Comparison of ENCODE assay signal across 19 mouse cellular contexts in genomic region chr17:32229256-32229655, GRCm38 (mm10). TPM values are rescaled to one million over a fixed set of nuclear protein-coding genes. Genes with fewer than 3 reads are reported as not detected.
"Had no signal": no experiment of that assay in that cellular context is flagged by ENCODE, and none has a peak within 500 bp of the region (broad histone marks: within the 10 kb centered on the region; RNA-seq: fewer than 3 reads in every experiment).

No protein-coding gene starts in this region.

- H3K4me3 ChIP-seq: midbrain, embryonic 10.5 days; midbrain, embryonic 12.5 days; myocyte; neural tube, embryonic 13.5 days; neural tube, embryonic 15.5 days had no signal

- DNase-seq: lung, embryonic 14.5 days; lung, postnatal 10 days; lung, postnatal 4 days; midbrain, embryonic 14.5 days; retina, postnatal 1 day; right cerebral cortex, adult 18-20 months; right cerebral cortex, postnatal 25 days; right cerebral cortex, postnatal 4 days; spleen, adult 18-20 months; thymus, adult 18-20 months; thymus, postnatal 14 days; thymus, postnatal 36 days had no signal

- ATAC-seq: midbrain, embryonic 16.5 days had no signal

- H3K27ac ChIP-seq: midbrain, embryonic 10.5 days; midbrain, embryonic 12.5 days; neural tube, embryonic 13.5 days; neural tube, embryonic 15.5 days had no signal

- H3K27me3 ChIP-seq: midbrain, embryonic 12.5 days; neural tube, embryonic 13.5 days; neural tube, embryonic 15.5 days had no signal

- H3K9me3 ChIP-seq: midbrain, embryonic 10.5 days; midbrain, embryonic 12.5 days; neural tube, embryonic 13.5 days; neural tube, embryonic 15.5 days had no signal

- H3K4me1 ChIP-seq: midbrain, embryonic 10.5 days; midbrain, embryonic 12.5 days; neural tube, embryonic 13.5 days had no signal

RNA-seq across cellular contexts. Expression of gene Ephx3, which starts 39.9 kb away (rescaled TPM):
- polyA plus RNA-seq: midbrain, embryonic 14.5 days; neural tube, embryonic 11.5 days had no signal
